Mouse (Mus musculus) neutrophil, adult 5-6 weeks (primary cell): ENCODE data around the gene Ubxn11. TPM values are rescaled to one million over a fixed set of nuclear protein-coding genes. Genes with fewer than 3 reads are reported as not detected.
A peak's percentile ranks its signal among the peaks of the same experiment; 100 is the strongest.
"Not testable (repeated sequence)": the region's sequence is repeated elsewhere in the genome, so short reads cannot be mapped to it uniquely, and the experiment has no call there.

ENCODE experiments used
- ATAC-seq: fragments of 151-379, 151-347 bp; 2 replicates; pipeline ENCODE4 v1.8.0; 2017; ENCODE audit warnings: mild to moderate bottlenecking, moderate TSS enrichment; ENCODE audit not compliant: insufficient number of reproducible peaks, poor library complexity, low FRiP score, severe bottlenecking; ENCODE audit errors: extremely low read depth
- total RNA-seq: library from RNA; stranded (forward); fragments of 200-1000 nt; gene quantifications from 2 replicates; pipeline ENCODE4 v1.2.3, GENCODE M21; 2017

Ubxn11 gene
- total RNA-seq, 1 experiment from 2014 or later, result 15.0 TPM

DNA sequence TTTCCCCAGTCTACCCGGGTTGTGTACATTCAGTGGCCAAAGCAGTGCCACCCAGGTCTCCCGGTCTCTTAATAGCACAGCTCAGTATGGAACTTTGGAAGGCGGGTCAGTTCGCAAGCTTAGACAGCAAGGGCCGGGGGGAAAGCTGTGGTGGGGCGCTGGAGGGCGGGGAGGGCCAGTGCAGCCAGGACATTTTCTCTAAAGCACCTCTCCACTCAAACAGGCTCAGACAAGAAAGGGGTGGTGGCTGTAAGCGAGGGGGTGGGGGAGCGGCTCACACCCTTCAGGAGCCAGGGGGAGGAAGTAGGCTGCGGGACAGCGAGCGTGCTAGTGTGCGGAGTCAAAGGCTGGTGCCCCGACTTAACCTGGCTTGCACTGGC lies 26.6 kb downstream of the Ubxn11 start:
- ATAC-seq, result peak; percentile 30; the same call in 1 of the 2 replicates

DNA sequence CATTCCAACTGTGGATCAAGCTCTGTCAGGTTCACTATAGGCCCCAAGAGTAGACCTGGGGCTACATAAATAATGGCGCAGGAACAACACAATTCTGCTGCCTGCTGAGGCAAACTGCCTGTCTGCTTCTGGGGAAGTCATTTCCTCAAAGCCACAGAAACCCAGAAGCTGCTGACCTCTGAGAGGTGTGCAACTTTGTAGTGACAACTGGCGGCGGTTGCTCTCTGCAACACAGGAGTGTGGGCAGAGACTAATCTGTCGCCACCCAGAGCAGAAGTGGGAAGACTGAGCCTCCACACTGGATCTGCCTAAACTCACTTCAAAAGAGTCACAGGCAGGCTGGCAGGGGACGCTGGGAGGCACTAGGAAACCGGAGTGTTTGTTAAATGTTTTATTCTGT lies 27.1 kb downstream of the Ubxn11 start:
- peak; percentile 21; the same call in 1 of the 2 replicates for ATAC-seq

DNA sequence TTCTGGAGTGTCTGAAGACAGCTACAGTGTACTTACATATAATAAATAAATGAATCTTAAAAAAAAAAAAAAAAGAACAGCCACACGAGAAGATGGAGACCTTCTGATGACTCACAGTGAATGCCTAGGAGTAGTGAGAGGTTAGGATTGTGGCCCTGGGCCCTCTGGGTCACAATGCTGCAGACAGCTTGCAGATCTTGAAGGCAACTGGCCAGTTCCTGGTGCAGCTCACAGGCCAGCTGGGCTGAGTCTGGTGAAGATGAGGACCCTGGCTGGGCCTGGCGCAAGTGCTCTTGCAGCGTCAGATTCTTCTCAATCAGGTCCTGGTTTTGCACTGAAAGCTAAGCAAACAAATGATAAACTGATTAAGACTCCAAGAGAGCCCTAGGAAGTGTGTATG lies 29.7 kb downstream of the Ubxn11 start:
- ATAC-seq, result no peak

DNA sequence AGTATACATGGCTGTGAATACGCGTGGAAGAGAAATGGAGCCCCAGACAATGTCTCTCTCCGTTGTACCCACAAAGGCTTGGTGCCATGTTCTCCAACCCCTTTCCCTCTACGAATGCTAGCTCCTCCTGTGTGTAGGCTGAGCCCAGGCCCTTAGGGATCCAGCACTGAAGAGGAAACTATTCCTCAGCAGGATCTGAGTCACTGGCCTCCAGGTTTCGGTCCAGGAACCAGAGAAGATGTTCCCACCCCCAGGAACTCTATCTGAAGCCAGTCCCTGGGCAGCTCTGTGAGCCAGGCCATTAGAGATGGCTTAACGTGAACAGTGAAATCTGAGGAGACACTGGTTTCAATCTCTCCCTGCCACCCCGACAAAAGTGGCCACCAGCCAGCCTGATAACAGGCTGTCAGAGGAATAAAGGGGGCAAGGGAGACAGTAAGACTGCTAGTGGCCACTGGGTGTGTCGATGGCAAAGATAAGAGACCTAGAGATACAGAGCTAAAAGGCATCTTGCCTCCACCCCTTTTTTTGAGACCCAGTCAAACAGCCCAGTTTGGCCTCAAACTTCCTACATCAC lies 30.2 kb downstream of the Ubxn11 start:
- ATAC-seq, result no peak

DNA sequence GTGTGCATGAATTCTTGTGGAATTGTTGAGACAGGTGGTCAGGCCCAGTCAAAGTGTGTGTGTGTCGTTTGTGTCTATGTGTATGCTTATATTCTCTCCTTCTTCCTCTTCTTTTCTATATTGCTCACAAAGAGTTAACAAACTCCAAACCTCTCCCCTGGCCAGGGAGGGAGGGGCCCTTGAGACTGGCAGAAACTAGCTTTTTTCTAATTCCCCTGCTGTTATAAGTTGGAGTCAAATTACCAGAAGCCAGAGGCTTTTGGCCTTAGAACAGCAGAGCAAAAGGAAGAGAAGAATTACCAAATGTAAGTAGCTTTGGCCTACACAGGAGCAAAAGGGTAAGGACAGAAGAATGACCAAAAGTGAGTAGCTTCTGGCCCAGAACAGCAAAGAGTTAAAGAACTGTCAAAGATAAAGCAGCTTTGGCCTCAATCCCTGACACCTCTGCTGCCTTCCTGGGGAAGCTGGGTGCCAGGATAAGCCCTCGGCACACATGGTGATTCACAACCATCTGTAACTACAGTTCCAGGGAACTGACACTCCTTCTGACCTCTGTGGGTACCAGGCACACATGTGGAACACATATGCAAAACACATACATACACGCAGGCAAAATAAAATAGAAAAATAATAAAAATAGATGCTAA lies 34.0 kb downstream of the Ubxn11 start:
- no peak for ATAC-seq

DNA sequence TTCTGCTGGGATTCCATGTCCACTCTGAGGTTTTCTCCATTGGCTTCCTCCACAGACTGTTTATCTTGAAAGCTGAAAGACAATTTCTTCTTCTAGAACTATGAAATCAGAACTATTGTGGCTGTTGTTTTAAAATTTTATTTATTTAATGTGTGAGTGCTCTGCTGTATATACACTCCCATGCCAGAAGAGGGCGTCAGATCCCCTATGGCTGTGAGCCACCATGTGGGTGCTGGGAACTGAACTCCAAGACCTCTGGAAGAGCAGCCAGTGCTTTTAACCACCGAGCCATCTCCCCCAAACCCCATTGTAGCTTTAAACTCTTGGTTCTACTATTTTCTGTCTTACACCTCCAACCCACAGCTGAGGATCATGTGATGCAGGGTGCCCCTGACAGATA lies 36.5 kb downstream of the Ubxn11 start:
- ATAC-seq, result no peak

DNA sequence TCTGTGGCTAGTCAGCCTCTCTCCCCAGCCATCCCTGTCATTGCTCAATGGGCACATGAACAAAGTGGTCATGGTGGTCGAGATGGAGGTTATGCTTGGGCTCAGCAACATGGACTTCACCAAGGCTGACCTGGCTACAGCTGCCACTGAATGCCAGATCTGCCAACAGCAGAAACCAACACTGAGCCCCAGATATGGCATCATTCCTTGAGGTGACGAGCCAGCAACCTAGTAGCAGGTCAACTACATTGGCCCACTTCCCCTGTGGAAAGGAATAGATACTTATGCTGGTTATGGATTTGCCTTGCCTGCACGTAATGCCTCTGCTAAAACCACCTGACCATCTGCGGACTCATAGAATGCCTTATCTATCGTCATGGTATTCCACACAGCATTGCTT lies 41.9 kb downstream of the Ubxn11 start:
- not testable (repeated sequence) for ATAC-seq

DNA sequence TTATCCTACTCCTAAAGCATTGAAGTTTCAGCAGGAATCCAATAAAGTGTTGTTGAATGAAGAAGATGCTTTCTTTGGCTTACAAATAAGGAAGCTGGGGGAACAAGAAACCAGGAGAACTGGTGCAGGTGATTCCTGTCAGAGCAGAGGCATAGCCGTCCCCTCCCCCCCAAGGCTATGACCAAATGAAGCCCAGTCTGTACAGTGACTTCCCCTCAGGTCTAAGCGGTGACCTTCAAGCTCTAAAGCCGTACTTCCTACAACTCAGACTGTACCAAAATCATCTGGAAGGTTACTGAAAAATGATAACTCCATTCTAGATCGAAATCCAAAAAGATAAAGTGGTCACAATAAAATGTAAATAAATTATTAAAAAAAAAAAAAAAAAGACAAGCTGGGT lies 47.0 kb downstream of the Ubxn11 start:
- no peak for ATAC-seq

DNA sequence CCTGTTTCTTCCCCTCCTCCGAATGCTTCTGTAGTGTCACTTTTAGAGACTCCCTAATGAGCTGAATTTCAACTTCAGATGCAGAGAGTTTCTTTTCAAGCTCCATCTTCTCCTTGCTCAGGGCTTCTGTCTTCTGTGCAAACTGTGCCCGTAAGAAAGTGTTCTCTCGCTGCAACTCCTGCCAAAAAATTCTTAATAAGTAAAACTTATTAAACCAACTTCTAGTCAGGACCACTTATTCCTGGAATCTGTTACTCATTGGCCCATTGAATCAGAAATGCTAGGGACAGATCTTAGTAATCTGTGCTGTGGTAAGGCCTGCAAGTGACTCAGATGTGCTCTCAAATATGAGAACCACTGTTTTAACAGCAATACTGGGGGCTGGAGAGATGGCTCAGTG lies 49.7 kb downstream of the Ubxn11 start:
- no peak for ATAC-seq

DNA sequence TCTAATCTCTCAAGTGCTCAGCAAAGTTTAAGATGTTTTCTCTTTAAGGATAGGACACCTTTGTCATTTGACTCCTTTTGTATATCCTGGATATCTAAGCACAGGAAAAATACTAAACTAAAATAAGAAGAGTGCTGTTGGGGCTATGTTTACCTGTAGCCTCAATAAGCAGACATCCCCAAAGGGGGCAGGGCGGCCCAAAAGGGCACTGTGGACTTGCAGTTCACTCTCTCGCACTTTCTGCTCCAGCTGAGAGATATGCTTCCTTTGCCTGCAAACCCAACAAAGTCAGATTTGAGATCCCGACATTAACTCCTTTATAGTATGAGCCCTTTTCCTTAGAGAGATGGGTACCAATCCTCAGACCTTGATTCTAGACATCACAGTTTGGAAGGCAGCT lies 51.3 kb downstream of the Ubxn11 start:
- ATAC-seq, result no peak

DNA sequence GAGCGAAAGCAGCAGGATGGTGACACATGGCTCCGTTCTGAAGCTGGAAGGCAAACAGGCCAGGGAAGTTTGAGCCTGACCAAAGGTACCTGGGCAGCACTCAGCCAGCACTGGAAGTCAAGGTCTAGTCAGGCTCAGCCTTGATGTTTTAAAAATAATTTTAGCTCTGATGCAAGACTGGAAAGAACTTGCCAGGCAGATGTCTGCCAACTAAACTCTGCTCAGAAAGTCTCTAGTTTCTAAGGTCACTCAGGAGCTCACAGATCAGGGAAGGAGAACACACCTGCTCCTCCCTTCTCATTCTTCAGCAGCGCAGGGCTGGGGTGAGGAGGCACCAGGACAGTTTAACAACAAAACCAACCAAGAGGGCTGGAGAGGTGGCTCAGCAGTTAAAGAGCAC lies 52.0 kb downstream of the Ubxn11 start:
- ATAC-seq, result no peak

DNA sequence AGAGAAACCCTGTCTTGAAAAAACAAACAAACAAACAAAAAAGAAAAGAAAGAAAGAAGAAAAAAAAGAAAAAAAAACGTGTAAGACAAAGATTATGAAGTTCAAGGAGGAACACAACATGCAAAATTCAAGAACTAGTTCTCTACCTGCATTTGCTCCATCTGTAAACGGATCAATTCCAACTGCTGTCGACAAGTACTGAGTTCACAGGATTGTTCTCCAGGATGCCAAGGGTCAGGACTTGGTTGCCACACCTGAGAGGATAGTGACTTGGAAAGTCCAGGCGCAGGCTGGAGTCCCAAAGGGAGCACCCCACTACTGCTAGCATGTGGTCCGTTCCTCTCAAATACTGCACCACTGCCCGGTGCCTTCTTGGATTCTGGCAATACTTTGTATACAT lies 53.2 kb downstream of the Ubxn11 start:
- ATAC-seq, result no peak

DNA sequence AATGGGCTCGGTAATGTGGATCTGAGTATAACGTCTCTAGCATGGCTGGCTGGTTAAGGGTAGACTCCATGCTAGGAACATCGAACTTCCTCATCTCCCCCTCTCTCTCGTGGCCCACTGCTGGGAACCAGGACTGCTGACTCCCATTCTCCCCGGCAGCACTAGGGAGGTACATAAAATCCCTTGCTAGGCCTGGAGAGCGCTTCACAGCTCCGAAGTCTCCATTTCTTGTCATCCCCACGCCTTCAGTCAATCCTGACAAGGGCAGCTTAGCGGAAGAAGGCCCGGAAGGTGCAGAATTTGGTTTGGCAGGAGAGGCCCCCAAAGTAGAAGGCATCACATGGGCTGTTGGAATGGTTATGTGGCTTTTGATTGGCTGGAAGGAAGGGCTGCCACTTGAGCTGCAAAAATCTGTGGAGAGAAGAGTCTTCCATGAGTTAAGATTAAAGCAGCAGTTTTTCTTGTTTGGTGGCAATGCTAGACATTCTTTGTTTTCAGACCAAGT lies 53.6 kb downstream of the Ubxn11 start:
- no peak for ATAC-seq

DNA sequence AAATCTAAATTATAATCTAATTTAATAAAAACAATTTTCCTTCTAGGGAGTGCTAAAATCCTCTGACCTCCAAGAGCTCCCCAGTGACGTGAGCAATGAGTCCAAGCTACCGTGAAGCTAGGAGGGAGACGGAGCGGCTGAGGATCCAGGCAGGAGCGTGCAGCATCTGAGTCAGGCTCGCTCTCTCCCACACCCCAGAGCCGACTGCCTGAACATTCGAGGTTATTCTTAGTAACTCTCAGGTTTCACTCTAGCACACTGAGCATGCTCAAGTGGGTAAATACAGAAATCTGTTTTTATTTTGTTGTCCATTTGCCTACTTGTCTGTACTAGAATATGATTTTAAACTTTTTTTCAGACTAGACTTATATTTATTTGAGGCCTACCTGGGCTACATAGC lies 54.4 kb downstream of the Ubxn11 start:
- no peak for ATAC-seq

DNA sequence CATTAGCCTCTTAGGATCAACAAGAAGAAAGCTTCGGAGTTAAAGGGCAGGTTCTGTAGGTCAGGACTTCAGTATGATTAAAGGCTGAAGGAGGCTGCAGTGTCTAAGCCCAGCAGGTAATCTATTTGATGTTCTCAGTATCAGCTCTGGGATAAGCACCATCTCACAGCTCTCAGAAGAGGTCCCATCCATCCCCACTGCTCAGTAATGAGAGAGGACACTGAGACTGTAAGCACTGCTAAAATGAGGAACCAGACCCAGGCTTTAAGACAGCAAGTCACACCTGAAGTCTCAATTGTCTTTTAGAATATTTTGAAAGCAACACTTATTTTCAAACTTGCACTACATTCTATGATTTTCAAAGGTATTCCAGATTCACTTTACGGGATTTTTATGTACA lies 55.2 kb downstream of the Ubxn11 start:
- ATAC-seq, result peak; percentile 30; the same call in 1 of the 2 replicates

DNA sequence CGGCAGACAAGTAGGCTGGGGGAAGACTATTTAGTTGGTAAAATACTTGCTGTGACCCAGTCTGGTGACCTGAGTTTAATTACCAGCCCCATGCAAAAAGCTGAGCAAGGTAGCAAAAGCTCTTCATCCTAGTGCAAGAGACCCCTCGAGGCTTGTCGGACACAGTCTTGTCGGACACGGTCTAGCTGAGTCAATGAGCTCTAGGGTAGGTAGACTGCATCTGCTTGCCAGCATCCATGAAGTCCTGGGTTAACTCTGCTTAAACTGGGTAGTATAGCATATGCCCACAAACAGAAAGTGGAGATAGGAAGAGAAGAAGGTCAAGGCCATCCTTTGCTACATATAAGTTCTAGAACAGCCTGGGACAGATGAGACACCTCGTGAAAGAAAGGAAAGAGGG lies 56.4 kb downstream of the Ubxn11 start:
- ATAC-seq, result no peak

DNA sequence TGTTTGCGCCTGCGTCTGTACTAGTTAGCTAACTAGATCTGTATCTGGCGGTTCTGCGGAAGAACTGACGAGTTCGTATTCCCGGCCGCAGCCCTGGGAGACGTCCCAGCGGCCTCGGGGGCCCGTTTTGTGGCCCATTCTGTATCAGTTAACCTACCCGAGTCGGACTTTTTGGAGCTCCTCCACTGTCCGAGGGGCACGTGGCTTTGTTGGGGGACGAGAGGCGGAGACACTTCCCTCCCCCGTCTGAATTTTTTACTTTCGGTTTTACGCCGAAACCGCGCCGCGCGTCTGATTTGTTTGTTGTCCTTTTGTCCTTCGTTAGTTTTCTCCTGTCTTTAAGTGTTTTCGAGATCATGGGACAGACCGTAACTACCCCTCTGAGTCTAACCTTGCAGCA lies 57.7 kb downstream of the Ubxn11 start:
- not testable (repeated sequence) for ATAC-seq

DNA sequence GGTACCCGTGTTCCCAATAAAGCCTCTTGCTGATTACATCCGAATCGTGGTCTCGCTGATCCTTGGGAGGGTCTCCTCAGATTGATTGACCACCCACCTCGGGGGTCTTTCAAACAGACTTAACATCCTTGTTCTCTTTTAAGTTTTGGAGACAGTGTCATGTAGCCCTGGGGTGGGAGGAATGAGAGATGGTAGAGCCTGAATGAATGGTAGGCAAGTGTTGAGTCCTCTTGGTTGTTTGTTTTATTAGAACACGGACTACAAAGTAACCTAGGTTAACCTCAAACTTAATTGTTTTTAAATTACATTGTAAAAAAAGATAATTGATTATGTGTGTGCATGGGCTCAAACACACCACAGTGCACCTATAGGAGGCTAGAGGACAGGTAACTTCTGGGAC lies 62.2 kb downstream of the Ubxn11 start:
- ATAC-seq, result no peak

DNA sequence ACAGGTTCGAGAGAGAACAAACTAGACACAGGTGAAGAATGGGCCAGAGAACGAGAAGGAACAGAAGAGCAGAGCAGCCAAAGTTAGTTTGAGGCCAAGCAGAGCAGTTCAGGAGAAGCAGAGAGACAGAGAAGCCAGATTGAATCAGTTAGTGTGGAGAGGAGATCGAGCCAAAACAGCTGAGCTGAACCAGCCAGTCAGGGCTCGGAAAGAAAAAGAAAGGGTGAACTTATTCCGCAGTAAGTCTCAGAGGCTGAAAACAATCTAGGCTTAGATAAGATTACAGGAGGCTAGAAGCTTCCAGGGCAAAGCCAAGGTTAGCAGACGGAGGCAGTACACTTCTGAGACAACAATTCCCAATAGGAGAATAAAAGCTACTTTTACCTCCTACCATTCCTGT lies 62.7 kb downstream of the Ubxn11 start:
- ATAC-seq, result no peak

DNA sequence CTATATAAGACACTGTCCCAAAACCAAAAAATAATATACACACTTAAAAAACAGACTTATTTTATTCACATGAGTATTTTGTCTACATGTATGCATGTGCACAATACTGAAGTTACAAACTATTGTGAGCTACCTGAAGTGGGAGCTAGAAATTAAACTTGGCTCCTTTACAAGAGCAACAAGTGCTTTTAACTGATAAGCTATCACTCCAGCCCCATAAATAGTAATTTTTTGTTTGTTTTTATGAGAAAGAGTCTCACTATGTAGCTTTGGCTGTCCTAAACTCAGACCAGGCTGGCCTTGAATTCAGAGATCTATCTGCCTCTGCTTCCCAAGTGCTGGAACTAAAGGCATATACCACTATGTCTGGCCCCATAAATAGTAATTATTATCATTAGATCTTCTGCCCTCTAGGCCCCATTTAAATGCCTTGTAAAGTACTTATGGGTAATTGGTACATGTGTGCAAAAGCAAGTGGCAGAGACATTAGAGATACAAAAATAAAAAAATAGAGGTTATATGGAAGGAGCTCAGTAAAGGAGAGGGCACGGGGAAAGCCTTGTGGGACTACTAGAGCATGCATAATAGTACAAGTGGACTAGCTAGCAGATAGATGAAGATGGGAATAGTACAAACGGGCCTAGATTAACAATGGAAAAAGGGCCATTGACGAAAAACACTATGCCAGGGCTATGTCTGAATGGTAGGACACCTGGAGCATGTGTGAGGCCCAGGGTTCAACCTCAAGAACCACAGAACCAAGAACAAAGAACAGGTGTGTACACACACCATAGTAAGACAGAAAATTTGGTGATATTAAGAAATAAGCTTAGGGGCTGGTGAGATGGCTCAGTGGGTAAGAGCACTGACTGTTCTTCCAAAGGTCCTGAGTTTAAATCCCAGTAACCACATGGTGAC lies 63.4 kb downstream of the Ubxn11 start:
- ATAC-seq, result no peak
